In genomic region chr14:23640665-23641064, GRCm38 (mm10) we compare ENCODE assay signal across 13 mouse cellular contexts.
DNase-seq lines count a peak whose midpoint lies in the region; ATAC-seq and TF ChIP-seq lines count a peak whose summit lies in the region.
"Had no signal": no experiment of that assay in that cellular context is flagged by ENCODE, and none has a peak within 500 bp of the region (broad histone marks: within the 10 kb centered on the region; RNA-seq: fewer than 3 reads in every experiment).

No protein-coding gene starts in this region.

- no peak for ATAC-seq in midbrain, postnatal 0 days (ENCODE audit: low FRiP score)
- no peak for ATAC-seq in midbrain, embryonic 11.5 days (ENCODE audit: low FRiP score)

- intact Hi-C loops in heart, postnatal 25 days (cut with DNase I) = loop anchor here (1.0 kb wide), 1 partner anchor 57 kb away; no protein-coding TSS in a partner anchor

- peak; percentile 79 for DNase-seq in heart, adult 11 months
- DNase-seq in heart, postnatal 25 days (ENCODE audit: low spot score) = no peak
- DNase-seq in kidney, postnatal 14 days = peak; percentile 15
- DNase-seq in kidney, adult 8-10 months = no peak
- DNase-seq in midbrain, postnatal 0 days (ENCODE audit: low spot score) = no peak
- DNase-seq in midbrain, embryonic 11.5 days (ENCODE audit: low spot score, missing footprints) = no peak
- no peak for DNase-seq in retina, postnatal 1 day
- no peak for DNase-seq in embryo, embryonic 10 days (ENCODE audit: low spot score)
- DNase-seq: cerebellum, adult 11 months; spleen, adult 18-20 months; thymus, adult 2 months had no signal

- H3K27ac ChIP-seq in midbrain, postnatal 0 days (ENCODE audit: low read depth, low read length) = no peak overlapping the region
- H3K27ac ChIP-seq in midbrain, embryonic 11.5 days (ENCODE audit: low read depth, low read length) = no peak overlapping the region
- H3K27ac ChIP-seq: liver, embryonic 15.5 days; midbrain, embryonic 10.5 days had no signal

- peak; percentile 51 for TF ChIP-seq CTCF in midbrain, postnatal 0 days (IDR thresholded peaks at IDR 0.05)

- H3K4me3 ChIP-seq in midbrain, postnatal 0 days (ENCODE audit: low read depth, low read length) = no peak overlapping the region
- no peak overlapping the region for H3K4me3 ChIP-seq in midbrain, embryonic 11.5 days (ENCODE audit: low read depth, low read length)
- H3K4me3 ChIP-seq: liver, embryonic 15.5 days; midbrain, embryonic 10.5 days had no signal

- no peaks in the 10 kb centered on the region for H3K36me3 ChIP-seq in midbrain, postnatal 0 days (ENCODE audit: insufficient read depth, low read length)
- H3K36me3 ChIP-seq in midbrain, embryonic 11.5 days (ENCODE audit: control insufficient read depth, insufficient read depth, low read length) = no peaks in the 10 kb centered on the region
- H3K36me3 ChIP-seq: liver, embryonic 15.5 days; midbrain, embryonic 10.5 days had no signal

- H3K4me2 ChIP-seq in midbrain, postnatal 0 days (ENCODE audit: low read depth, low read length, poor library complexity, severe bottlenecking) = no peak overlapping the region
- H3K4me2 ChIP-seq in midbrain, embryonic 11.5 days = no peak overlapping the region
- H3K4me2 ChIP-seq: liver, embryonic 15.5 days had no signal

- no peaks in the 10 kb centered on the region for H3K9me3 ChIP-seq in midbrain, postnatal 0 days (ENCODE audit: low read length)
- no peaks in the 10 kb centered on the region for H3K9me3 ChIP-seq in midbrain, embryonic 11.5 days (ENCODE audit: control insufficient read depth, low read length)
- H3K9me3 ChIP-seq: liver, embryonic 15.5 days; midbrain, embryonic 10.5 days had no signal

- WGBS in midbrain, postnatal 0 days = 63% methylated on average over 2 of the region's 2 CpGs
- WGBS in midbrain, embryonic 11.5 days = 51% methylated on average over 2 of the region's 2 CpGs

- no peaks in the 10 kb centered on the region for H3K27me3 ChIP-seq in midbrain, postnatal 0 days (ENCODE audit: insufficient read depth, low read length)
- no peaks in the 10 kb centered on the region for H3K27me3 ChIP-seq in midbrain, embryonic 11.5 days (ENCODE audit: control insufficient read depth, insufficient read depth, low read length)
- H3K27me3 ChIP-seq: liver, embryonic 15.5 days had no signal

- H3K9ac ChIP-seq in midbrain, postnatal 0 days (replicated peaks; ENCODE audit: low read length, poor library complexity, severe bottlenecking) = no peak overlapping the region
- no peak overlapping the region for H3K9ac ChIP-seq in midbrain, embryonic 11.5 days (ENCODE audit: low read length)
- H3K9ac ChIP-seq: liver, embryonic 15.5 days had no signal

- no peaks in the 10 kb centered on the region for H3K4me1 ChIP-seq in midbrain, postnatal 0 days (ENCODE audit: insufficient read depth, low read length)
- no peaks in the 10 kb centered on the region for H3K4me1 ChIP-seq in midbrain, embryonic 11.5 days (ENCODE audit: control insufficient read depth, insufficient read depth, low read length)
- H3K4me1 ChIP-seq: liver, embryonic 15.5 days had no signal

Comparison
In these comparisons a context has a peak if more than half of its experiments do, and no peak if none do; other contexts are left out.
1. DNase-seq: peak in heart, adult 11 months (single experiment) and kidney, postnatal 14 days (single experiment); none in heart, postnatal 25 days (single experiment), kidney, adult 8-10 months (0 of 2), midbrain, postnatal 0 days (single experiment), midbrain, embryonic 11.5 days (single experiment), retina, postnatal 1 day (single experiment) and embryo, embryonic 10 days (single experiment).